In the genomic region with DNA sequence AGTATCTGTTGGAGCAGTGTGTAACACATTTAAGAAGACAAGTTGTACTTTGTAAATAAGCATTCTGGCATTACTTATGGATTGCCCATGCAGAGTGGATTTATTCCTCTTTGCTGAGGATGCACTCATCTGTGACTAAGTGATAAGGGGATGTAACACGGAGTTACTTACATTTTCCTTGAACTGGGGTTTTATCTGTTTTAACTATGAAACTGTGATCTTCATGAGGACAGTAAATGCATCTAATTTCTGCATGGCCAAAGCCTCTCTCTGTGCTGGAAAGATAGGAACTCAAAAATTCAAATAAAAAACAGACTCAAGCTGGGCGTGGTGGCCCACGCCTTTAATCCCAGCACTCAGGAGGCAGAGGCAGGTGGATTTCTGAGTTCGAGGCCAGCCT, we compare ENCODE assay signal across 22 mouse cellular contexts. TPM values are rescaled to one million over a fixed set of nuclear protein-coding genes. Genes with fewer than 3 reads are reported as not detected.
DNase-seq lines count a peak whose midpoint lies in the region; ATAC-seq lines count a peak whose summit lies in the region.
"Had no signal": no experiment of that assay in that cellular context is flagged by ENCODE, and none has a peak within 500 bp of the region (broad histone marks: within the 10 kb centered on the region; RNA-seq: fewer than 3 reads in every experiment).

No protein-coding gene starts in this region.

- H3K4me1 ChIP-seq in liver, embryonic 11.5 days (replicated peaks; ENCODE audit: control insufficient read depth, insufficient read depth, low read length), result no peaks in the 10 kb centered on the region
- H3K4me1 ChIP-seq in liver, embryonic 13.5 days (replicated peaks), result peaks cover 8% of the 10 kb centered on the region; the same call in 1 of the 2 replicates
- H3K4me1 ChIP-seq: embryonic facial prominence, embryonic 15.5 days; forebrain, embryonic 12.5 days; heart, embryonic 15.5 days; hindbrain, embryonic 13.5 days had no signal

- H3K9ac ChIP-seq in liver, embryonic 11.5 days (ENCODE audit: low read depth, low read length), result no peak overlapping the region
- H3K9ac ChIP-seq in liver, embryonic 13.5 days, result no peak overlapping the region
- H3K9ac ChIP-seq: embryonic facial prominence, embryonic 15.5 days; forebrain, embryonic 12.5 days; heart, embryonic 15.5 days; hindbrain, embryonic 13.5 days had no signal

- 70% methylated on average over 4 of the region's 4 CpGs for WGBS in liver, embryonic 11.5 days
- WGBS in liver, embryonic 13.5 days (ENCODE audit: insufficient replicate concordance), result 40% methylated on average over 4 of the region's 4 CpGs

- no peaks in the 10 kb centered on the region for H3K36me3 ChIP-seq in liver, embryonic 11.5 days (ENCODE audit: control insufficient read depth, insufficient read depth, low read length)
- H3K36me3 ChIP-seq in liver, embryonic 13.5 days, result no peaks in the 10 kb centered on the region
- H3K36me3 ChIP-seq: embryonic facial prominence, embryonic 15.5 days; forebrain, embryonic 12.5 days; heart, embryonic 15.5 days; hindbrain, embryonic 13.5 days had no signal

- H3K4me2 ChIP-seq in liver, embryonic 11.5 days, result no peak overlapping the region
- no peak overlapping the region for H3K4me2 ChIP-seq in liver, embryonic 13.5 days
- H3K4me2 ChIP-seq: embryonic facial prominence, embryonic 15.5 days; forebrain, embryonic 12.5 days; heart, embryonic 11.5 days; heart, embryonic 15.5 days; hindbrain, embryonic 13.5 days had no signal

- no peak overlapping the region for H3K27ac ChIP-seq in liver, embryonic 11.5 days (ENCODE audit: low read depth, low read length)
- H3K27ac ChIP-seq in liver, embryonic 13.5 days, result no peak overlapping the region
- H3K27ac ChIP-seq: embryonic facial prominence, embryonic 15.5 days; forebrain, embryonic 12.5 days; heart, embryonic 15.5 days; hindbrain, embryonic 13.5 days; hindbrain, postnatal 0 days had no signal

- no peaks in the 10 kb centered on the region for H3K9me3 ChIP-seq in liver, embryonic 11.5 days (ENCODE audit: control insufficient read depth, low read length)
- no peaks in the 10 kb centered on the region for H3K9me3 ChIP-seq in liver, embryonic 13.5 days (replicated peaks)
- H3K9me3 ChIP-seq: embryonic facial prominence, embryonic 15.5 days; forebrain, embryonic 12.5 days; heart, embryonic 15.5 days; hindbrain, embryonic 13.5 days had no signal

- no peak overlapping the region for H3K4me3 ChIP-seq in liver, embryonic 11.5 days (ENCODE audit: low read depth, low read length)
- H3K4me3 ChIP-seq in liver, embryonic 13.5 days (replicated peaks), result no peak overlapping the region
- H3K4me3 ChIP-seq: embryonic facial prominence, embryonic 15.5 days; forebrain, embryonic 12.5 days; heart, embryonic 15.5 days; hindbrain, embryonic 13.5 days had no signal

- H3K27me3 ChIP-seq in liver, embryonic 11.5 days (replicated peaks; ENCODE audit: control insufficient read depth, insufficient read depth, low read length), result no peaks in the 10 kb centered on the region
- H3K27me3 ChIP-seq in liver, embryonic 13.5 days, result no peaks in the 10 kb centered on the region
- H3K27me3 ChIP-seq: embryonic facial prominence, embryonic 15.5 days; forebrain, embryonic 12.5 days; heart, embryonic 15.5 days; hindbrain, embryonic 13.5 days had no signal

- DNase-seq in liver, embryonic 11.5 days (ENCODE audit: low spot score), result no peak
- DNase-seq in liver, result no peak
- DNase-seq in liver, embryonic 13.5 days, result no peak
- DNase-seq in urinary bladder, postnatal 10 days (ENCODE audit: low spot score), result no peak
- DNase-seq in spleen, postnatal 4 days (ENCODE audit: low spot score in 2 of 2), result no peak
- no peak for DNase-seq in embryo, embryonic 9.5 days (ENCODE audit: extremely low spot score)
- DNase-seq: adrenal gland, postnatal 25 days; B cell, adult 2 months; cerebellum, adult 2 months; cerebellum, postnatal 10 days; gastrocnemius, postnatal 10 days; heart, adult 18-20 months; heart, postnatal 14 days had no signal

- peak; percentile 34; the same call in 1 of the 2 replicates for ATAC-seq in liver, embryonic 11.5 days (replicated peaks; ENCODE audit: low FRiP score)
- peak; percentile 51 for ATAC-seq in liver, embryonic 13.5 days (ENCODE audit: low read depth)
- peak; percentile 83 for ATAC-seq in megakaryocyte progenitor cell, adult 5-6 weeks (replicated peaks; ENCODE audit: poor library complexity)
- ATAC-seq: CD4-positive, CD25-positive, alpha-beta regulatory T cell, adult 4 months; forebrain, embryonic 16.5 days; hindbrain, postnatal 0 days had no signal

RNA-seq across cellular contexts. Expression of a gene that starts 15.7 kb away (rescaled TPM):
- 1.7 TPM in 2 replicates for polyA plus RNA-seq in liver, embryonic 11.5 days (2014; fragmentation: Nextera tagmentation; extraction: Ambion mirVana)
- polyA plus RNA-seq in liver, embryonic 13.5 days (2015; fragmentation: Nextera tagmentation; extraction: Ambion mirVana), result 1.4 and 1.8 TPM in 2 replicates
- total RNA-seq in megakaryocyte progenitor cell, adult 5-6 weeks (2015), result 9.3 and 12.0 TPM in 2 replicates
- total RNA-seq in megakaryocyte progenitor cell, adult 5-6 weeks (2017), result 10.4 and 10.6 TPM in 2 replicates
